Mouse (Mus musculus): Measurements from ENCODE around the gene Neurl1b.

The Neurl1b gene

GRCm38 (mm10) chr17:26490910-26491309 lies 76.3 kb downstream of the Neurl1b start:
- ATAC-seq (ENCODE audit: low TSS enrichment), result no peak

- no peak for ATAC-seq (ENCODE audit: low TSS enrichment)
Measured at GRCm38 (mm10) chr17:26492246-26492645, 77.6 kb downstream of the Neurl1b start.

GRCm38 (mm10) chr17:26494642-26495468 lies 80.2 kb downstream of the Neurl1b start:
- no peak for ATAC-seq (ENCODE audit: low TSS enrichment)
